In the genomic region with DNA sequence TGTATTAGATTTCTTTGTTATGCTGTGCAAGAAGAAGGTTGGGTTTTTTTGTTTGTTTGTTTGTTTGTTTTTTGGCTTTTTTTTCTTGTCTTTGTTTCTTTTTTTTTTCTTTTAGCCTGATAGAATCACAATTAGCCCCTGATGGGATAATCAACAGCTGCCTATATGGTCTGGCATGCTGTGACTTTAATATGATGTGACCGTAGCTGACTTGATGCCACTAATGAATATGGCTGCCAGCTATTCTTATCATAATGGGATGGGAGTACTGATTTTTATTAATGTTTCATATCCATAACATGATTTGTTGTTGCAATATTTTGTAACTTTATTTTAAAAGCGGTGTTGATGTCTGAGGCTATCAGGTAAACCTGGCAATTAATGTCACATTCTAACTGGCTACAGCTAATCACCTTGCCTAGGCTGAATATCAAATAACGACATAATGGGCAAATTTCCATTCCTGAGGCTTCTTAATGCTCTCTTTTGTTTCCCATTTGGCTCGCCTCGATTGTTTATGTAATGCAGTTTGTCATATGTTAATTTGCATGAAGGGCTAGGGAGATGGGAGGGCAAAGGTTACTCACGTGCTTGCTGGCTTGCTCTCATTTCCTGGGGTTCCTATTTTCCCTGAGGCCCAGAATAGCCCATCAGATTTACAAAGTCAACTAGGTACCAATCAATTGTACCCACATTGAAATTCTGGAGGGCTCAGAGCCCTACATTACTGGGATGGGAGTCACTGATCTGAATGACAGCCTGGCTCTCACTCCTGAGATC, we compare ENCODE assay signal across 19 mouse cellular contexts.
DNase-seq lines count a peak whose midpoint lies in the region; ATAC-seq and TF ChIP-seq lines count a peak whose summit lies in the region.
"Had no signal": no experiment of that assay in that cellular context is flagged by ENCODE, and none has a peak within 500 bp of the region (broad histone marks: within the 10 kb centered on the region; RNA-seq: fewer than 3 reads in every experiment).

No protein-coding gene starts in this region.

- 25% methylated on average over 6 of the region's 6 CpGs for WGBS in embryonic facial prominence, embryonic 11.5 days
- WGBS in embryonic facial prominence, embryonic 10.5 days = 29% methylated on average over 6 of the region's 6 CpGs
- 16% methylated on average over 6 of the region's 6 CpGs for WGBS in hindbrain, embryonic 14.5 days
- 30% methylated on average over 6 of the region's 6 CpGs for WGBS in midbrain, postnatal 0 days
- WGBS in heart, adult 2 months = 58% methylated on average over 6 of the region's 6 CpGs

- no peak overlapping the region for H3K4me3 ChIP-seq in embryonic facial prominence, embryonic 11.5 days (ENCODE audit: low read depth, low read length)
- H3K4me3 ChIP-seq in embryonic facial prominence, embryonic 10.5 days = no peak overlapping the region
- H3K4me3 ChIP-seq in hindbrain, embryonic 14.5 days (replicated peaks; ENCODE audit: low read length) = no peak overlapping the region
- no peak overlapping the region for H3K4me3 ChIP-seq in midbrain, postnatal 0 days (ENCODE audit: low read depth, low read length)
- H3K4me3 ChIP-seq in heart, adult 2 months = no peak overlapping the region
- H3K4me3 ChIP-seq: embryonic facial prominence, embryonic 13.5 days; forebrain, embryonic 10.5 days; limb, embryonic 13.5 days had no signal

- no peak for TF ChIP-seq POLR2A in heart, adult 2 months (IDR thresholded peaks at IDR 0.05; ENCODE audit: insufficient read depth, low read depth, low read length)

- no peak overlapping the region for H3K27ac ChIP-seq in embryonic facial prominence, embryonic 11.5 days (replicated peaks; ENCODE audit: low read depth, low read length)
- no peak overlapping the region for H3K27ac ChIP-seq in embryonic facial prominence, embryonic 10.5 days (replicated peaks)
- peak overlapping the region; percentile 54; the same call in 1 of the 2 replicates for H3K27ac ChIP-seq in hindbrain, embryonic 14.5 days
- H3K27ac ChIP-seq in midbrain, postnatal 0 days (ENCODE audit: low read depth, low read length) = no peak overlapping the region
- no peak overlapping the region for H3K27ac ChIP-seq in heart, adult 2 months
- H3K27ac ChIP-seq: embryonic facial prominence, embryonic 13.5 days; forebrain, embryonic 10.5 days; limb, embryonic 13.5 days; macrophage had no signal

- no peaks in the 10 kb centered on the region for H3K27me3 ChIP-seq in embryonic facial prominence, embryonic 11.5 days (ENCODE audit: control insufficient read depth, insufficient read depth, low read length)
- no peaks in the 10 kb centered on the region for H3K27me3 ChIP-seq in embryonic facial prominence, embryonic 10.5 days (replicated peaks; ENCODE audit: low read depth, poor library complexity, severe bottlenecking)
- H3K27me3 ChIP-seq in hindbrain, embryonic 14.5 days (ENCODE audit: control insufficient read depth, insufficient read depth, low read length) = no peaks in the 10 kb centered on the region
- no peaks in the 10 kb centered on the region for H3K27me3 ChIP-seq in midbrain, postnatal 0 days (ENCODE audit: insufficient read depth, low read length)
- H3K27me3 ChIP-seq in heart, adult 2 months (ENCODE audit: control insufficient read depth, insufficient read depth, low read length) = no peaks in the 10 kb centered on the region
- H3K27me3 ChIP-seq: embryonic facial prominence, embryonic 13.5 days; limb, embryonic 13.5 days had no signal

- H3K4me2 ChIP-seq in embryonic facial prominence, embryonic 11.5 days (ENCODE audit: low read depth, low read length) = no peak overlapping the region
- H3K4me2 ChIP-seq in hindbrain, embryonic 14.5 days (replicated peaks) = no peak overlapping the region
- no peak overlapping the region for H3K4me2 ChIP-seq in midbrain, postnatal 0 days (ENCODE audit: low read depth, low read length, poor library complexity, severe bottlenecking)
- H3K4me2 ChIP-seq: embryonic facial prominence, embryonic 13.5 days; limb, embryonic 13.5 days had no signal

- H3K36me3 ChIP-seq in embryonic facial prominence, embryonic 11.5 days (replicated peaks; ENCODE audit: control insufficient read depth, insufficient read depth, low read depth, low read length) = no peaks in the 10 kb centered on the region
- peaks cover 5% of the 10 kb centered on the region; the same call in 1 of the 2 replicates for H3K36me3 ChIP-seq in embryonic facial prominence, embryonic 10.5 days (replicated peaks)
- peaks cover 3% of the 10 kb centered on the region; the same call in 1 of the 2 replicates for H3K36me3 ChIP-seq in hindbrain, embryonic 14.5 days (replicated peaks; ENCODE audit: control insufficient read depth, insufficient read depth)
- H3K36me3 ChIP-seq in midbrain, postnatal 0 days (ENCODE audit: insufficient read depth, low read length) = no peaks in the 10 kb centered on the region
- no peaks in the 10 kb centered on the region for H3K36me3 ChIP-seq in heart, adult 2 months (ENCODE audit: control insufficient read depth, insufficient read depth, low read length)
- H3K36me3 ChIP-seq: forebrain, embryonic 10.5 days; G1E had no signal

- peak; percentile 65; the same call in 1 of the 2 replicates for ATAC-seq in embryonic facial prominence, embryonic 11.5 days (replicated peaks; ENCODE audit: insufficient number of reproducible peaks, low FRiP score, low TSS enrichment, low read depth)
- ATAC-seq in hindbrain, embryonic 14.5 days (ENCODE audit: low FRiP score) = peak; percentile 68; the same call in 1 of the 2 replicates
- ATAC-seq in midbrain, postnatal 0 days (ENCODE audit: low FRiP score) = no peak
- ATAC-seq: activated CD4-positive, CD25-positive, alpha-beta regulatory T cell, adult 4 months had no signal

- H3K9me3 ChIP-seq in embryonic facial prominence, embryonic 11.5 days (replicated peaks; ENCODE audit: control insufficient read depth, low read length) = no peaks in the 10 kb centered on the region
- H3K9me3 ChIP-seq in embryonic facial prominence, embryonic 10.5 days = no peaks in the 10 kb centered on the region
- H3K9me3 ChIP-seq in hindbrain, embryonic 14.5 days (ENCODE audit: control insufficient read depth, low read length) = 0 out of 2 replicates have a peak, but pooled peaks cover 2% of the 10 kb centered on the region
- no peaks in the 10 kb centered on the region for H3K9me3 ChIP-seq in midbrain, postnatal 0 days (ENCODE audit: low read length)
- H3K9me3 ChIP-seq: embryonic facial prominence, embryonic 13.5 days; G1E had no signal

- no peak for TF ChIP-seq CTCF in midbrain, postnatal 0 days (IDR thresholded peaks at IDR 0.05)
- TF ChIP-seq CTCF in heart, adult 2 months (IDR thresholded peaks at IDR 0.05) = no peak

- H3K4me1 ChIP-seq in embryonic facial prominence, embryonic 11.5 days (ENCODE audit: control insufficient read depth, insufficient read depth, low read length) = no peaks in the 10 kb centered on the region
- H3K4me1 ChIP-seq in embryonic facial prominence, embryonic 10.5 days = peaks cover 11% of the 10 kb centered on the region
- H3K4me1 ChIP-seq in hindbrain, embryonic 14.5 days (replicated peaks; ENCODE audit: control insufficient read depth, insufficient read depth, low read length) = peaks cover 6% of the 10 kb centered on the region; the same call in 1 of the 2 replicates
- H3K4me1 ChIP-seq in midbrain, postnatal 0 days (ENCODE audit: insufficient read depth, low read length) = no peaks in the 10 kb centered on the region
- no peaks in the 10 kb centered on the region for H3K4me1 ChIP-seq in heart, adult 2 months (ENCODE audit: control insufficient read depth, insufficient read depth, low read length)
- H3K4me1 ChIP-seq: embryonic facial prominence, embryonic 13.5 days; limb, embryonic 13.5 days had no signal

- DNase-seq in embryonic facial prominence, embryonic 11.5 days (ENCODE audit: low spot score) = no peak
- no peak for DNase-seq in embryonic facial prominence, embryonic 10.5 days (ENCODE audit: low spot score)
- DNase-seq in R1 (ENCODE audit: low read depth, low spot score) = peak; percentile 10
- DNase-seq in hindbrain, embryonic 14.5 days (ENCODE audit: low spot score) = peak; percentile 44
- peak; percentile 58 for DNase-seq in midbrain, postnatal 0 days (ENCODE audit: low spot score)
- no peak for DNase-seq in urinary bladder, postnatal 36 days (ENCODE audit: low spot score in 2 of 2)
- DNase-seq in heart, adult 2 months = no peak
- no peak for DNase-seq in gastrocnemius, postnatal 10 days
- DNase-seq: cerebellum, adult 8-10 months; kidney, adult 2 months; kidney, postnatal 4 days; right cerebral cortex, postnatal 25 days; thymus, adult 18-20 months had no signal

- intact Hi-C loops in heart, adult 2 months (cut with DNase I) = no loop called here

- H3K79me2 ChIP-seq in heart, adult 2 months (replicated peaks; ENCODE audit: control insufficient read depth, insufficient read depth, low read length) = no peaks in the 10 kb centered on the region

- no peak overlapping the region for H3K9ac ChIP-seq in embryonic facial prominence, embryonic 11.5 days (replicated peaks; ENCODE audit: low read length)
- no peak overlapping the region for H3K9ac ChIP-seq in hindbrain, embryonic 14.5 days
- H3K9ac ChIP-seq in midbrain, postnatal 0 days (replicated peaks; ENCODE audit: low read length, poor library complexity, severe bottlenecking) = no peak overlapping the region
- no peak overlapping the region for H3K9ac ChIP-seq in heart, adult 2 months (ENCODE audit: low read depth, low read length)
- H3K9ac ChIP-seq: embryonic facial prominence, embryonic 13.5 days; limb, embryonic 13.5 days had no signal

- no peak for TF ChIP-seq EP300 in heart, adult 2 months (IDR thresholded peaks at IDR 0.05; ENCODE audit: insufficient read depth, low read depth, low read length)

Comparison
In these comparisons a context has a peak if more than half of its experiments do, and no peak if none do; other contexts are left out.
1. DNase-seq: peak in R1 (single experiment), hindbrain, embryonic 14.5 days (single experiment) and midbrain, postnatal 0 days (single experiment); none in embryonic facial prominence, embryonic 11.5 days (single experiment), embryonic facial prominence, embryonic 10.5 days (single experiment), urinary bladder, postnatal 36 days (0 of 2), heart, adult 2 months (0 of 2) and gastrocnemius, postnatal 10 days (single experiment).